Mouse (Mus musculus) heart, adult 2 months (tissue): ENCODE data around the gene Gpr146.

Source experiments
- CTCF ChIP-seq: fragments of 200-600 bp; IDR thresholded peaks from 2 replicates; pipeline ENCODE4 v1.8.1; 2022; ENCODE audit warnings: antibody characterized with exemption, mild to moderate bottlenecking, moderate library complexity
- EP300 ChIP-seq: fragments of 200-500 bp; IDR thresholded peaks from 2 replicates; pipeline ENCODE4 v1.6.1; 2011; ENCODE audit warnings: low read depth, low read length, control low read depth; ENCODE audit not compliant: insufficient read depth
- POLR2A ChIP-seq: fragments of 200-500 bp; IDR thresholded peaks from 2 replicates; pipeline ENCODE4 v1.6.1; 2011; ENCODE audit warnings: mild to moderate bottlenecking, low read depth, low read length, control low read depth; ENCODE audit not compliant: insufficient read depth

GRCm38 (mm10) chr5:139370336-139370735 lies 7.2 kb upstream of the Gpr146 start:
- TF ChIP-seq CTCF (no peak), POLR2A (no peak), EP300 (no peak)
